Mouse (Mus musculus) lung, embryonic 15.5 days (tissue): ENCODE results near the gene Pdzrn3. TPM values are rescaled to one million over a fixed set of nuclear protein-coding genes. Genes with fewer than 3 reads are reported as not detected.

Experiments
- ATAC-seq: fragments of 200-750 bp; cut with Nextera tagmentation; 2 replicates; pipeline ENCODE4 v1.8.0; 2017; ENCODE audit warnings: moderate number of reproducible peaks, borderline replicate concordance; ENCODE audit not compliant: low FRiP score, low TSS enrichment; ENCODE audit errors: extremely low read depth
- H3K27ac ChIP-seq: fragments of 300-500 bp; sonication (generic); 2 replicates; pipeline ENCODE4 v1.5.1; 2015; ENCODE audit warnings: moderate library complexity, mild to moderate bottlenecking, inconsistent platforms
- H3K27me3 ChIP-seq: fragments of 300-500 bp; sonication (generic); 2 replicates; pipeline ENCODE4 v1.6.1; 2015; ENCODE audit warnings: inconsistent platforms
- H3K36me3 ChIP-seq: fragments of 300-500 bp; sonication (generic); 2 replicates; pipeline ENCODE4 v1.6.1; 2015; ENCODE audit warnings: inconsistent platforms
- H3K4me1 ChIP-seq: fragments of 300-500 bp; sonication (generic); 2 replicates; pipeline ENCODE4 v1.6.1; 2015; ENCODE audit warnings: inconsistent platforms
- H3K4me2 ChIP-seq: fragments of 300-500 bp; sonication (generic); 2 replicates; pipeline ENCODE4 v1.6.1; 2015; ENCODE audit warnings: inconsistent platforms, mild to moderate bottlenecking, moderate library complexity
- H3K4me3 ChIP-seq: fragments of 300-500 bp; sonication (generic); 2 replicates; pipeline ENCODE4 v1.5.1; 2015; ENCODE audit warnings: mild to moderate bottlenecking, inconsistent platforms
- H3K9ac ChIP-seq: fragments of 300-500 bp; sonication (generic); 2 replicates; pipeline ENCODE4 v1.6.1; 2015; ENCODE audit warnings: inconsistent platforms
- H3K9me3 ChIP-seq: fragments of 300-500 bp; sonication (generic); 2 replicates; pipeline ENCODE4 v1.6.1; 2016; ENCODE audit warnings: inconsistent platforms
- WGBS: fragments of 180-500 bp; shearing (Covaris S2); methylation state at CpG from one replicate; pipeline ENCODE4 v1.1.7; 2015; 5-methylcytosine and 5-hydroxymethylcytosine counted together
- polyA plus RNA-seq: library from polyadenylated mRNA; unstranded; fragments of >200 nt; fragmentation: Nextera tagmentation; extraction: Ambion mirVana; gene quantifications from 2 replicates; pipeline ENCODE4 v1.2.1, GENCODE M21; 2015

The Pdzrn3 gene
- polyA plus RNA-seq, 1 experiment from 2014 or later, result 11.0 TPM

GRCm38 (mm10) chr6:101263544-101263943 lies 114.2 kb downstream of the Pdzrn3 start:
- H3K4me3 ChIP-seq, result no peak overlapping the region
- no peaks in the 10 kb centered on the region for H3K9me3 ChIP-seq
- H3K36me3 ChIP-seq, result no peaks in the 10 kb centered on the region
- WGBS, result 54% methylated on average over 4 of the region's 4 CpGs
- no peaks in the 10 kb centered on the region for H3K27me3 ChIP-seq
- H3K9ac ChIP-seq, result no peak overlapping the region
- no peak overlapping the region for H3K27ac ChIP-seq
- H3K4me1 ChIP-seq, result peaks cover 31% of the 10 kb centered on the region
- ATAC-seq, result no peak
- H3K4me2 ChIP-seq, result no peak overlapping the region

DNA sequence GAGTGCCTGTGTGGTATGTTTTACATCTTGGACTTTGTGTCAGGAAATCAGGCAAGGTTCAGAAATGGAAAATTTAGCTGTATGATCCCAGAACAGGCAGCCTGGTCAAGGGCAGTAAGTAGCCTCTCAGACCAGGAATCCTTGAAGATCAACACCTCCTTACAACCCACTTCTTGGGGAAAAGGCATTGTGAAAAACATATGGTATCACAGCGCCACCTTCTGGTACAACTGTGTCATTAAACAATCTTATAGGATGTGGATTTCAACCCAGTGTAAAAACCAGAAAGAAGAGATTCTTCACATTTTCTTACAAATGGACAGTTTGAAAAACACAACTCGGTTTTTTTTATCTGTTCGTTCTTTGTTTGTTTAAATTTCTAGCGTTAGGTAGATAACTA lies 116.2 kb downstream of the Pdzrn3 start:
- H3K9ac ChIP-seq, result no peak overlapping the region
- H3K4me1 ChIP-seq, result peaks cover 13% of the 10 kb centered on the region; the same call in 1 of the 2 replicates
- 4% methylated on average over 4 of the region's 4 CpGs for WGBS
- H3K27ac ChIP-seq, result no peak overlapping the region
- no peak overlapping the region for H3K4me3 ChIP-seq
- ATAC-seq, result no peak
- H3K9me3 ChIP-seq, result no peaks in the 10 kb centered on the region
- no peaks in the 10 kb centered on the region for H3K36me3 ChIP-seq
- H3K27me3 ChIP-seq, result no peaks in the 10 kb centered on the region
- H3K4me2 ChIP-seq, result no peak overlapping the region

DNA sequence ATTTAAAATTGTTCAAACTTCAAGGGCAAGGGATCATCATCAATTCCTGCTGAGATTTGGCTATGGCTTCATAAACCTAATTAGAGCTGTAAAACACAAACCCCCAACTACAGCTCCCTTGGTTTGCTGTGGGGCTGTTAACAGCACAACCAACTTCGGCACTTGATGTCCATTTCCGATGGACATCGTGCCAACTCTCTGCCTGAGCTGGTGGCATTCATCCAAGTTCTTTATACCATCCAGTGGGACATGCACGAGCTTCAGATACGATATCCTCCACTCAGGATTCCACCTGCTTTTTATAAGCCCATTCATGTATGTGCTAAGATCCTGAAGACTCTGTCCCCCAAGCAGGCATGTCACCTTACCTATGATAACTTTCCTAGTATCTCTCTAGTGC lies 118.3 kb downstream of the Pdzrn3 start:
- WGBS, result 72% methylated on average over 5 of the region's 5 CpGs
- H3K27ac ChIP-seq, result no peak overlapping the region
- H3K9me3 ChIP-seq, result no peaks in the 10 kb centered on the region
- peaks cover 26% of the 10 kb centered on the region for H3K4me1 ChIP-seq
- no peak overlapping the region for H3K4me3 ChIP-seq
- no peaks in the 10 kb centered on the region for H3K27me3 ChIP-seq
- no peak overlapping the region for H3K4me2 ChIP-seq
- H3K9ac ChIP-seq, result no peak overlapping the region
- no peaks in the 10 kb centered on the region for H3K36me3 ChIP-seq
- no peak for ATAC-seq

DNA sequence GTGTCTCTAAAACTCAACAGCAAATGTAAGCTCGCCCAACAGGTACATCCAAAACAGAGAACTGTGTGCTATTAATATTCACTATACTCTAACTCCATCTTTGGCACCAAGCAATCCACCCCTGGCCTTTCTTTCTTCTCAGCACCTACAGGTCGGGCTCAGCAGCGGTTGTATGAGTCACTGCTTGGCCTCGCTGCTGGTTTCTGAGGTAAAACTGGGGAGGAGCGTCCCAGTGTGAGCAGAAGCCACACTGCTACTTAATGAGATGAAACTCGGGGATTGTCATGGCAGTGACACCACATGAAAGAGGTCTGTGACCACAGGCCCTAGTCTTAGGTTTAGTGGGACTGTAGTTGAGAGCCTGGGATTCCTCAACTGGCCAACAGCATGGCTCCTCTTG lies 120.3 kb downstream of the Pdzrn3 start:
- 86% methylated on average over 6 of the region's 6 CpGs for WGBS
- H3K4me1 ChIP-seq, result peaks cover 31% of the 10 kb centered on the region
- no peak overlapping the region for H3K4me3 ChIP-seq
- H3K27ac ChIP-seq, result no peak overlapping the region
- H3K36me3 ChIP-seq, result no peaks in the 10 kb centered on the region
- H3K9ac ChIP-seq, result no peak overlapping the region
- no peaks in the 10 kb centered on the region for H3K27me3 ChIP-seq
- ATAC-seq, result no peak
- no peaks in the 10 kb centered on the region for H3K9me3 ChIP-seq
- H3K4me2 ChIP-seq, result no peak overlapping the region

DNA sequence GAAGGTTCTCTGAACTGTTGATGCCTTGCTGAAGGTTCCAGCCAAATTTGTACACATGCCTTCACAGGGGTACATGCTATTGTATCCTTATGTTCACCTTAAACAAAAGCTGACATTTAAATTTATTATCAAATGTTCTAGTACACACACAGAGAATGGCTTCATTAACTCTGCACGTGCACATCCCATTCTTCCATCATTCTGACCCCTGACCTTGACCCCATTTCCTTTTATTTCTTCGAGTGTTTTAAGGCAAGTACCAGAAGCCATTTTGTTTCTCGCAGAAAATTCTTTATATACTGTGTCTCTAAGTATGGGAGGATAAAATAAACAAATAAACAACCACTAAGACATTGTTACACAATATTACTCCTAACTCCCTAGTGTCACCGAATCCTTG lies 123.0 kb downstream of the Pdzrn3 start:
- Histone ChIP-seq H3K4me3 (no peak overlapping the region), H3K27me3 (no peaks in the 10 kb centered on the region), H3K9me3 (no peaks in the 10 kb centered on the region), H3K4me2 (no peak overlapping the region), H3K9ac (no peak overlapping the region), H3K27ac (no peak overlapping the region), H3K4me1 (peaks cover 54% of the 10 kb centered on the region), H3K36me3 (no peaks in the 10 kb centered on the region)
- no peak for ATAC-seq
- 56% methylated on average over 4 of the region's 4 CpGs for WGBS

- 44% methylated on average over 12 of the region's 12 CpGs for WGBS
- ATAC-seq, result no peak
- H3K9ac ChIP-seq, result no peak overlapping the region
- H3K9me3 ChIP-seq, result no peaks in the 10 kb centered on the region
- H3K4me2 ChIP-seq, result no peak overlapping the region
- no peak overlapping the region for H3K4me3 ChIP-seq
- peaks cover 51% of the 10 kb centered on the region for H3K4me1 ChIP-seq
- no peaks in the 10 kb centered on the region for H3K27me3 ChIP-seq
- H3K36me3 ChIP-seq, result no peaks in the 10 kb centered on the region
- peak overlapping the region; percentile 83 for H3K27ac ChIP-seq
Measured at GRCm38 (mm10) chr6:101251916-101252603, 125.6 kb downstream of the Pdzrn3 start.

DNA sequence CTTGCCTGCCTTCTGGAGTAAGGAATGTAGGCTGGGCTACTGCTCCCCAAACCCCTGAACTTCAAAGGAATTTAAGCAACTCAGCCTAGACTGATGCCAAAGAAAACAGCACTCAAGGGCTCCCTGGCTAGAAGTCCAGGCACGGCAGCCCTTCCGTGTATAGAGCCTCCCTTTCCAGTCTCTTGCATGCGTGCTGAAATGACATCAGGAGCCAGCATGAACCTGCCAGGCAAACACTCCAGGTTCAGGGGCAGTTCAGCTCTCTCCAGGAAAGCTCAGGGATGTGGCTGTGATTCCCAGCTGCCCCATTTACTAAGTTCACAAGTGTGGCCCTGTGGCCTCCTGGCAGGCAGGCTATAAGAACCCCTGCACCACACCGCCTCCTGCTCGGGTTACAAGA lies 126.5 kb downstream of the Pdzrn3 start:
- peak; percentile 82 for ATAC-seq
- Histone ChIP-seq H3K27me3 (no peaks in the 10 kb centered on the region), H3K27ac (peak overlapping the region; percentile 83), H3K4me1 (peaks cover 51% of the 10 kb centered on the region), H3K9me3 (no peaks in the 10 kb centered on the region), H3K4me3 (no peak overlapping the region), H3K36me3 (no peaks in the 10 kb centered on the region), H3K4me2 (no peak overlapping the region), H3K9ac (no peak overlapping the region)
- WGBS, result 34% methylated on average over 5 of the region's 5 CpGs

- H3K27me3 ChIP-seq, result no peaks in the 10 kb centered on the region
- H3K4me1 ChIP-seq, result peaks cover 13% of the 10 kb centered on the region; the same call in 1 of the 2 replicates
- no peaks in the 10 kb centered on the region for H3K36me3 ChIP-seq
- H3K27ac ChIP-seq, result no peak overlapping the region
- ATAC-seq, result no peak
- WGBS, result 78% methylated on average over 4 of the region's 4 CpGs
- H3K9ac ChIP-seq, result no peak overlapping the region
- no peaks in the 10 kb centered on the region for H3K9me3 ChIP-seq
- no peak overlapping the region for H3K4me2 ChIP-seq
- H3K4me3 ChIP-seq, result no peak overlapping the region
Measured at GRCm38 (mm10) chr6:101246137-101246536, 131.6 kb downstream of the Pdzrn3 start.

DNA sequence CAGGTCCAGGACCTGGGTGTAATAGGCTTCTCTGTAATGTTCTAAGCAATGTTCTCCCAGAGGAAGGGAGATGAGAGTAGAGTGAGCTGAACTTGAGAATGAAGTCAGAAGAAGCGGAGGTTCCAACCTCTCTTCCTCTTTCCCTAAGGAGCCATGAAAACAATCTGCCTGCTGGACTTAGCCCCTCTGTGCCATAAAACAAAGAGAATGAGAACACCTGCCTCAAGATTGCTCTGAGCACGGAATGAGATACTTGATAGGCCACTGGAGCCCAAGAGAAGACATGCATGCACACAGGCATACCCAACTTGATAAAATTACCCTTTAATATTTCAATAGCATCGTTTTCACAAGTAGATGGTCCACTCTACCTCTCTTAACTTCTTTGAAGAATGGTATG lies 133.3 kb downstream of the Pdzrn3 start:
- 81% methylated on average over 3 of the region's 3 CpGs for WGBS
- H3K27ac ChIP-seq, result no peak overlapping the region
- no peak overlapping the region for H3K4me3 ChIP-seq
- H3K36me3 ChIP-seq, result no peaks in the 10 kb centered on the region
- H3K9me3 ChIP-seq, result no peaks in the 10 kb centered on the region
- H3K27me3 ChIP-seq, result no peaks in the 10 kb centered on the region
- no peak for ATAC-seq
- H3K9ac ChIP-seq, result no peak overlapping the region
- no peak overlapping the region for H3K4me2 ChIP-seq
- H3K4me1 ChIP-seq, result peaks cover 2% of the 10 kb centered on the region; the same call in 1 of the 2 replicates

DNA sequence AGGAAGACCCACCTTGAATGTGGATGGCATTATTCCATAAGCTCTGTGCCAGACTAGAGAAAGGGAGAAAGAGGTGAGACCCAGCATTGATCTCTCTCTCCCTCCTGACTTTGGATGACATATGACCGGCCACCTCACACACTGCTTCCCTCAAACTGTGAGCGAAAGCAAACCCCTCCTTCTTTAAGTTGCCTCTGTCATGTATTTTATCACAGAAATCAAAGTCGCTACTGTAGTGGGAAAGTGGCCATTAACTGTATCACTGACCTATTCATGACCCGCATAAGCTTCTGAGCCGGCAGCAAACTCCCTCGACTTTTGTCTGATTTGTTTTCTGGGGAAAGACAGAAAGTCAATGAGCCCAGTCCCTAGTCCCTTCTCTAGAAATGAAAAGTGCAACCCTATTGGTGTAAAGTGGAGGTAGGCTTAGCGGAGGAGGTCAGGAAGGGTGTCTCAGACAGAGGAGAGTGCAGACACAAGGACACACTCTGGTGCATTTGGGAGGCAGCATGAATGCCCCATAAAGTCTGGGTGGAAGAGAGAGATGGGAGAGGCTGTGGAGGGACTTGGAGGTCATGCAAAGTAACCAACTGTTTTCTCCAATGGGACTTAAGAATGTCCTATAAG lies 134.4 kb downstream of the Pdzrn3 start:
- no peak for ATAC-seq
- Histone ChIP-seq H3K4me1 (peaks cover 2% of the 10 kb centered on the region; the same call in 1 of the 2 replicates), H3K27me3 (no peaks in the 10 kb centered on the region), H3K36me3 (no peaks in the 10 kb centered on the region), H3K9me3 (no peaks in the 10 kb centered on the region), H3K9ac (no peak overlapping the region), H3K4me2 (no peak overlapping the region), H3K4me3 (no peak overlapping the region), H3K27ac (no peak overlapping the region)
- WGBS, result 66% methylated on average over 7 of the region's 7 CpGs

- Histone ChIP-seq H3K4me3 (no peak overlapping the region), H3K9me3 (no peaks in the 10 kb centered on the region), H3K4me1 (peaks cover 11% of the 10 kb centered on the region), H3K4me2 (no peak overlapping the region), H3K27me3 (no peaks in the 10 kb centered on the region), H3K27ac (no peak overlapping the region), H3K36me3 (no peaks in the 10 kb centered on the region), H3K9ac (no peak overlapping the region)
- ATAC-seq, result no peak
- 47% methylated on average over 4 of the region's 5 CpGs for WGBS
Measured at GRCm38 (mm10) chr6:101236641-101237246, 141.0 kb downstream of the Pdzrn3 start.

GRCm38 (mm10) chr6:101236230-101236629 lies 141.5 kb downstream of the Pdzrn3 start:
- no peaks in the 10 kb centered on the region for H3K36me3 ChIP-seq
- no peak for ATAC-seq
- H3K9me3 ChIP-seq, result no peaks in the 10 kb centered on the region
- H3K27ac ChIP-seq, result no peak overlapping the region
- H3K4me1 ChIP-seq, result peaks cover 11% of the 10 kb centered on the region
- 80% methylated on average over 7 of the region's 7 CpGs for WGBS
- H3K9ac ChIP-seq, result no peak overlapping the region
- H3K4me3 ChIP-seq, result no peak overlapping the region
- H3K27me3 ChIP-seq, result no peaks in the 10 kb centered on the region
- H3K4me2 ChIP-seq, result no peak overlapping the region
